Mouse (Mus musculus): ENCODE measurements around the gene Zscan2.

DNA sequence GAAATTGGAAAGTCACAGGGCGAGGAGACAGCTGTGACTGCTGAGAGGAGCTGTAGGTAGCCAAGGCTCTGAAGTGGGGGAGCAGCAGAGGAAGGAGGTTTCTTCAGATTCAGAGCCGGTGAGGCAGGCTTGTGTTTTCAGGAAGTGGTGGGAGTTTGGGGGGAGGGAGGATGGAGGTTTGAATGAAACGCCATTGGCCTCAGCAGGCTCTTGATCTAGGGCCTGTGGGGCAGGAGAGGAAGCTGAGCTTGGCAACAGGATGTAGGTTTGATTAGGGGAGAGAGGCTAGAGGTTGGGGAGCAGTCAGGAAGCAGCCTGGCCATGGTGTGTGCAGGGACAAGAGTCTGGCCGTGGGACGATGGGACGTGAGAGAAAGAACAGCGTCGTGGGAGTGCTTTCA, 4.1 kb downstream of the Zscan2 start:
- no peak for TF ChIP-seq CTCF (IDR thresholded peaks at IDR 0.05; ENCODE audit: low read depth)
- TF ChIP-seq EP300 (optimal IDR thresholded peaks at IDR 0.05), result no peak
